Mouse (Mus musculus) forebrain, embryonic 11.5 days (tissue): Measurements from ENCODE around the gene Ccpg1. TPM values are rescaled to one million over a fixed set of nuclear protein-coding genes. Genes with fewer than 3 reads are reported as not detected.

Experiments
- ATAC-seq: fragments of 200-750 bp; cut with Nextera tagmentation; replicated peaks from 2 replicates; pipeline ENCODE4 v1.8.0; 2017; ENCODE audit warnings: moderate TSS enrichment; ENCODE audit not compliant: low FRiP score
- DNase-seq: peaks from one replicate; pipeline ENCODE4 v3.0.0-alpha.2; 2017; ENCODE audit warnings: low spot score
- H3K27ac ChIP-seq: fragments of 300-500 bp; sonication (generic); 2 replicates; pipeline ENCODE4 v1.5.1; 2014; ENCODE audit warnings: low read depth, low read length
- H3K27me3 ChIP-seq: fragments of 300-500 bp; sonication (generic); 2 replicates; pipeline ENCODE4 v1.6.1; 2014; ENCODE audit warnings: mild to moderate bottlenecking, low read length, mixed read lengths; ENCODE audit not compliant: control insufficient read depth, insufficient read depth
- H3K36me3 ChIP-seq: fragments of 300-500 bp; sonication (generic); 2 replicates; pipeline ENCODE4 v1.6.1; 2014; ENCODE audit warnings: mild to moderate bottlenecking, low read length, moderate library complexity, mixed read lengths; ENCODE audit not compliant: control insufficient read depth, insufficient read depth
- H3K4me1 ChIP-seq: fragments of 300-500 bp; sonication (generic); replicated peaks from 2 replicates; pipeline ENCODE4 v1.6.1; 2014; ENCODE audit warnings: low read length, mixed read lengths; ENCODE audit not compliant: control insufficient read depth, insufficient read depth
- H3K4me2 ChIP-seq: fragments of 300-500 bp; sonication (generic); 2 replicates; pipeline ENCODE4 v1.6.1; 2014; ENCODE audit warnings: low read depth, mild to moderate bottlenecking, low read length, moderate library complexity, mixed read lengths; ENCODE audit not compliant: severe bottlenecking
- H3K4me3 ChIP-seq: fragments of 300-500 bp; sonication (generic); 2 replicates; pipeline ENCODE4 v1.5.1; 2014; ENCODE audit warnings: low read depth, low read length
- H3K9ac ChIP-seq: fragments of 300-500 bp; sonication (generic); 2 replicates; pipeline ENCODE4 v1.6.1; 2014; ENCODE audit warnings: low read length
- H3K9me3 ChIP-seq: fragments of 300-500 bp; sonication (generic); 2 replicates; pipeline ENCODE4 v1.6.1; 2016; ENCODE audit warnings: low read length, mixed read lengths; ENCODE audit not compliant: control insufficient read depth
- WGBS: fragments of 180-500 bp; shearing (Covaris S2); extraction: QIAGEN DNeasy Blood & Tissue Kit; methylation state at CpG from one replicate; pipeline ENCODE4 v1.1.7; 2014; 5-methylcytosine and 5-hydroxymethylcytosine counted together
- polyA plus RNA-seq: library from polyadenylated mRNA; unstranded; fragments of >200 nt; fragmentation: Nextera tagmentation; extraction: Ambion mirVana; gene quantifications from 2 replicates; pipeline ENCODE4 v1.2.1, GENCODE M21; 2014

Gene Ccpg1
- polyA plus RNA-seq, 1 experiment from 2014 or later: 19.6 TPM

- H3K4me1 ChIP-seq: no peaks in the 10 kb centered on the region
- 87% methylated on average over 5 of the region's 5 CpGs for WGBS
- no peaks in the 10 kb centered on the region; the same call in 1 of the 2 replicates for H3K36me3 ChIP-seq
- DNase-seq: no peak
- H3K27me3 ChIP-seq: no peaks in the 10 kb centered on the region
- H3K27ac ChIP-seq: no peak overlapping the region
- no peaks in the 10 kb centered on the region for H3K9me3 ChIP-seq
- no peak overlapping the region for H3K9ac ChIP-seq
- ATAC-seq: no peak
- no peak overlapping the region for H3K4me2 ChIP-seq
- no peak overlapping the region for H3K4me3 ChIP-seq
Measured at GRCm38 (mm10) chr9:73020566-73021097, 35.4 kb downstream of the Ccpg1 start.

- H3K9me3 ChIP-seq: no peaks in the 10 kb centered on the region
- H3K36me3 ChIP-seq: no peaks in the 10 kb centered on the region
- no peak overlapping the region for H3K9ac ChIP-seq
- H3K4me2 ChIP-seq: no peak overlapping the region
- H3K4me1 ChIP-seq: no peaks in the 10 kb centered on the region
- 16% methylated on average over 16 of the region's 17 CpGs for WGBS
- no peak overlapping the region for H3K27ac ChIP-seq
- no peak overlapping the region for H3K4me3 ChIP-seq
- peak; percentile 65 for DNase-seq
- no peaks in the 10 kb centered on the region for H3K27me3 ChIP-seq
- peak; percentile 60; the same call in 1 of the 2 replicates for ATAC-seq
Measured at GRCm38 (mm10) chr9:73025818-73026636, 40.8 kb downstream of the Ccpg1 start.

GRCm38 (mm10) chr9:73030443-73030842, 45.2 kb downstream of the Ccpg1 start:
- Histone ChIP-seq H3K4me1 (no peaks in the 10 kb centered on the region), H3K9me3 (no peaks in the 10 kb centered on the region), H3K4me2 (no peak overlapping the region), H3K36me3 (no peaks in the 10 kb centered on the region; the same call in 1 of the 2 replicates), H3K4me3 (no peak overlapping the region), H3K27ac (no peak overlapping the region), H3K27me3 (no peaks in the 10 kb centered on the region), H3K9ac (no peak overlapping the region)
- ATAC-seq (no peak), DNase-seq (no peak)
- 86% methylated on average over 1 of the region's 1 CpGs for WGBS

- H3K9ac ChIP-seq: no peak overlapping the region
- ATAC-seq: no peak
- no peaks in the 10 kb centered on the region for H3K9me3 ChIP-seq
- 76% methylated on average over 4 of the region's 4 CpGs for WGBS
- H3K4me2 ChIP-seq: no peak overlapping the region
- H3K27me3 ChIP-seq: no peaks in the 10 kb centered on the region
- H3K4me1 ChIP-seq: no peaks in the 10 kb centered on the region
- no peak overlapping the region for H3K27ac ChIP-seq
- H3K4me3 ChIP-seq: no peak overlapping the region
- DNase-seq: no peak
- H3K36me3 ChIP-seq: no peaks in the 10 kb centered on the region; the same call in 1 of the 2 replicates
Measured at GRCm38 (mm10) chr9:73031421-73031820, 46.2 kb downstream of the Ccpg1 start.

- H3K36me3 ChIP-seq: no peaks in the 10 kb centered on the region; the same call in 1 of the 2 replicates
- H3K4me2 ChIP-seq: no peak overlapping the region
- no peaks in the 10 kb centered on the region for H3K4me1 ChIP-seq
- H3K27me3 ChIP-seq: no peaks in the 10 kb centered on the region
- ATAC-seq: no peak
- no peak overlapping the region for H3K4me3 ChIP-seq
- no peak for DNase-seq
- 100% methylated on average over 1 of the region's 1 CpGs for WGBS
- no peaks in the 10 kb centered on the region for H3K9me3 ChIP-seq
- H3K9ac ChIP-seq: no peak overlapping the region
- H3K27ac ChIP-seq: no peak overlapping the region
Measured at GRCm38 (mm10) chr9:73033406-73033805, 48.2 kb downstream of the Ccpg1 start.

- H3K27ac ChIP-seq: peak overlapping the region; percentile 62
- ATAC-seq: peak; percentile 86
- peak overlapping the region; percentile 81 for H3K4me3 ChIP-seq
- peak; percentile 95 for DNase-seq
- H3K27me3 ChIP-seq: no peaks in the 10 kb centered on the region
- no peaks in the 10 kb centered on the region for H3K36me3 ChIP-seq
- WGBS: under 1% methylated on average over 49 of the region's 49 CpGs
- peaks cover 9% of the 10 kb centered on the region; the same call in 1 of the 2 replicates for H3K4me1 ChIP-seq
- no peaks in the 10 kb centered on the region for H3K9me3 ChIP-seq
- peak overlapping the region; percentile 67 for H3K4me2 ChIP-seq
- H3K9ac ChIP-seq: peak overlapping the region; percentile 84
Measured at GRCm38 (mm10) chr9:73039222-73039945, 54.2 kb downstream of the Ccpg1 start.

- H3K4me3 ChIP-seq: peak within 1 kb of the TSS; percentile 81
- H3K27ac ChIP-seq: peak within 1 kb of the TSS; percentile 62
- H3K4me1 ChIP-seq: peaks cover 12% of the 10 kb centered on the region; the same call in 1 of the 2 replicates
- H3K27me3 ChIP-seq: no peaks in the 10 kb centered on the region
- H3K9me3 ChIP-seq: no peaks in the 10 kb centered on the region
- peak within 1 kb of the TSS; percentile 84 for H3K9ac ChIP-seq
- ATAC-seq (peak; percentile 1; the same call in 1 of the 2 replicates), DNase-seq (no peak)
- H3K4me2 ChIP-seq: peak within 1 kb of the TSS; percentile 67
- H3K36me3 ChIP-seq: no peaks in the 10 kb centered on the region
- WGBS: 31% methylated on average over 6 of the region's 6 CpGs
Measured at GRCm38 (mm10) chr9:73040080-73040479, 54.9 kb downstream of the Ccpg1 start, which contains the start of gene Pigb. Pigb (minus strand) TSS chr9:73040378.
